Mouse (Mus musculus) embryonic facial prominence, embryonic 10.5 days (tissue): ENCODE results near the gene Gm42669. TPM values are rescaled to one million over a fixed set of nuclear protein-coding genes. Genes with fewer than 3 reads are reported as not detected.

Source experiments
- DNase-seq: peaks from one replicate; pipeline ENCODE4 v3.0.0-alpha.2; 2017; ENCODE audit warnings: low spot score
- H3K27ac ChIP-seq: fragments of 300-500 bp; sonication (generic); replicated peaks from 2 replicates; pipeline ENCODE4 v1.5.1; 2016; ENCODE audit warnings: mild to moderate bottlenecking
- H3K27me3 ChIP-seq: fragments of 300-500 bp; sonication (generic); replicated peaks from 2 replicates; pipeline ENCODE4 v1.6.1; 2016; ENCODE audit warnings: low read depth, mild to moderate bottlenecking; ENCODE audit not compliant: poor library complexity, severe bottlenecking
- H3K36me3 ChIP-seq: fragments of 300-500 bp; sonication (generic); replicated peaks from 2 replicates; pipeline ENCODE4 v1.6.1; 2016; ENCODE audit warnings: mild to moderate bottlenecking, moderate library complexity
- H3K4me1 ChIP-seq: fragments of 300-500 bp; sonication (generic); 2 replicates; pipeline ENCODE4 v1.6.1; 2016
- H3K4me3 ChIP-seq: fragments of 300-500 bp; sonication (generic); 2 replicates; pipeline ENCODE4 v1.5.1; 2016; ENCODE audit warnings: mild to moderate bottlenecking, moderate library complexity
- H3K9me3 ChIP-seq: fragments of 300-500 bp; sonication (generic); 2 replicates; pipeline ENCODE4 v1.6.1; 2016; ENCODE audit warnings: mild to moderate bottlenecking
- WGBS: fragments of 180-500 bp; shearing (Covaris S2); methylation state at CpG from one replicate; pipeline ENCODE4 v1.1.7; 2016; 5-methylcytosine and 5-hydroxymethylcytosine counted together
- polyA plus RNA-seq: library from polyadenylated mRNA; unstranded; fragments of >200 nt; fragmentation: Nextera tagmentation; extraction: Ambion mirVana; gene quantifications from 2 replicates; pipeline ENCODE4 v1.2.1, GENCODE M21; 2016

Gene Gm42669
- polyA plus RNA-seq, 1 experiment from 2014 or later: 0.42 TPM

DNA sequence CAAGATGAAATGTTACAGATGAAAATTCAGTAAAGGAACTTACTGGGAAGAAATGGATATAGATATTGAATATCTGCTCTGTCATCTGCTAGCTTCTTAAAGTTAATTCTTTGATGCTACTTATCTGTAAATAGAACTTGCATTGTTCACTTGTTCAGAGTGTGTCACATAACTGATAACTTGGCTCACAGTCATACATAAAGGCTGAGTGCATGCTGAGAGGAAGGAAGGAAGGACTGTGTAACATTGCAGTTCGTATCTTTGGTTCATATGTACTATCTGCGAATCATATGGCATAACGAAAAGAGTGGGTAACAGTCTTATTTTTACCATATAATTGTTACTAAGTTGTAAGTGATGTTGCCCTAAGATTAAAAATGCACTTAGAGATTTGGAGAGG is 113.9 kb downstream of the Gm42669 start:
- Histone ChIP-seq H3K27ac (no peak overlapping the region), H3K27me3 (no peaks in the 10 kb centered on the region), H3K9me3 (no peaks in the 10 kb centered on the region), H3K36me3 (peaks cover 68% of the 10 kb centered on the region), H3K4me1 (no peaks in the 10 kb centered on the region), H3K4me3 (no peak overlapping the region)
- 95% methylated on average over 3 of the region's 3 CpGs for WGBS
- no peak for DNase-seq

Other genes with a start within 250 kb of the Gm42669 start
- 9.4 and 9.8 TPM in 2 replicates for gene Tgfbr3, start 218.0 kb upstream of the Gm42669 start, polyA plus RNA-seq
- gene Brdt, start 176.5 kb upstream of the Gm42669 start, polyA plus RNA-seq: 1.3 and 1.6 TPM in 2 replicates
- 0.43 and 0.76 TPM in 2 replicates for gene Ephx4, start 104.9 kb upstream of the Gm42669 start, polyA plus RNA-seq
- not detected in 2 replicates for gene Lpcat2b, start 76.1 kb upstream of the Gm42669 start, polyA plus RNA-seq
- 4.5 and 4.9 TPM in 2 replicates for gene Btbd8, start 69.6 kb upstream of the Gm42669 start, polyA plus RNA-seq
- 0.02 and 0.06 TPM in 2 replicates for gene 1700028K03Rik, start 27.1 kb downstream of the Gm42669 start, polyA plus RNA-seq
- 20.0 and 21.8 TPM in 2 replicates for gene Rpap2, start 89.8 kb downstream of the Gm42669 start, polyA plus RNA-seq
- 40.1 and 40.5 TPM in 2 replicates for gene Glmn, start 90.3 kb downstream of the Gm42669 start, polyA plus RNA-seq
- gene Gfi1, start 218.4 kb downstream of the Gm42669 start, polyA plus RNA-seq: 0.05 TPM in 1 of 2 replicates, not detected in the other